Mouse (Mus musculus) cerebellum, adult 8-10 months (tissue): ENCODE measurements at regions not wholly inside any gene's neighbourhood (a gene's known extent, or its start where the extent isn't known, plus 50 kb on each side); places are given as distances from the start of the nearest gene placed in this dataset.

Experiments
- DNase-seq: peaks from one replicate; pipeline ENCODE4 v3.0.0; 2022

- DNase-seq = no peak
Measured at GRCm38 (mm10) chrX:35791273-35791672, 97.4 kb upstream of the Dock11 start.

- peak; percentile 5 for DNase-seq
Measured at GRCm38 (mm10) chrX:35813206-35813605, 75.4 kb upstream of the Dock11 start.

- DNase-seq = peak; percentile 13
Measured at GRCm38 (mm10) chrX:35834411-35834810, 54.2 kb upstream of the Dock11 start.

GRCm38 (mm10) chrX:35838064-35838463 is 50.6 kb upstream of the Dock11 start:
- DNase-seq = no peak
